Mouse (Mus musculus) mature B cell (primary cell): Measurements from ENCODE around the gene Tmem150c.

ENCODE experiments used
- in situ Hi-C: fragments of 300-500 bp; cut with MboI; formaldehyde crosslinking; loops from 2 replicates; pipeline ENCODE4 v1.14.3; 2019

Tmem150c gene

GRCm38 (mm10) chr5:100096955-100097354 is 62.7 kb downstream of the Tmem150c start:
- in situ Hi-C loops: no loop called here

GRCm38 (mm10) chr5:100091602-100092001 is 68.0 kb downstream of the Tmem150c start:
- in situ Hi-C loops: no loop called here

GRCm38 (mm10) chr5:100091263-100091594 is 68.4 kb downstream of the Tmem150c start:
- in situ Hi-C loops: no loop called here

- in situ Hi-C loops: no loop called here
Measured at GRCm38 (mm10) chr5:100090515-100091262, 68.9 kb downstream of the Tmem150c start.

- in situ Hi-C loops: no loop called here
Measured at GRCm38 (mm10) chr5:100085097-100085496, 74.5 kb downstream of the Tmem150c start.

GRCm38 (mm10) chr5:100083953-100084562 is 75.5 kb downstream of the Tmem150c start:
- in situ Hi-C loops: no loop called here

- in situ Hi-C loops: no loop called here
Measured at GRCm38 (mm10) chr5:100082006-100082405, 77.6 kb downstream of the Tmem150c start.

GRCm38 (mm10) chr5:100079931-100080275 is 79.7 kb downstream of the Tmem150c start:
- in situ Hi-C loops: no loop called here

GRCm38 (mm10) chr5:100079040-100079930 is 80.3 kb downstream of the Tmem150c start:
- in situ Hi-C loops: no loop called here

GRCm38 (mm10) chr5:100074571-100074970 is 85.0 kb downstream of the Tmem150c start:
- in situ Hi-C loops: loop anchor here (25.0 kb wide), 1 partner anchor 163 kb away; no protein-coding TSS in a partner anchor

GRCm38 (mm10) chr5:100072557-100072956 is 87.1 kb downstream of the Tmem150c start:
- in situ Hi-C loops: loop anchor here (25.0 kb wide), 1 partner anchor 165 kb away; no protein-coding TSS in a partner anchor

- in situ Hi-C loops: loop anchor here (25.0 kb wide), 1 partner anchor 166 kb away; no protein-coding TSS in a partner anchor
Measured at GRCm38 (mm10) chr5:100071541-100071940, 88.1 kb downstream of the Tmem150c start.

GRCm38 (mm10) chr5:100070255-100070654 is 89.4 kb downstream of the Tmem150c start:
- in situ Hi-C loops: loop anchor here (25.0 kb wide), 1 partner anchor 167 kb away; no protein-coding TSS in a partner anchor

- in situ Hi-C loops: loop anchor here (25.0 kb wide), 1 partner anchor 168 kb away; no protein-coding TSS in a partner anchor
Measured at GRCm38 (mm10) chr5:100069526-100069925, 90.1 kb downstream of the Tmem150c start.

GRCm38 (mm10) chr5:100067579-100067978 is 92.0 kb downstream of the Tmem150c start:
- in situ Hi-C loops: loop anchor here (25.0 kb wide), 1 partner anchor 170 kb away; no protein-coding TSS in a partner anchor

- in situ Hi-C loops: loop anchor here (25.0 kb wide), 1 partner anchor 176 kb away; no protein-coding TSS in a partner anchor
Measured at GRCm38 (mm10) chr5:100060876-100061275, 98.7 kb downstream of the Tmem150c start.

GRCm38 (mm10) chr5:100059326-100059725 is 100.3 kb downstream of the Tmem150c start:
- in situ Hi-C loops: loop anchor here (25.0 kb wide), 1 partner anchor 178 kb away; no protein-coding TSS in a partner anchor

- in situ Hi-C loops: loop anchor here (25.0 kb wide), 1 partner anchor 179 kb away; no protein-coding TSS in a partner anchor
Measured at GRCm38 (mm10) chr5:100058729-100059128, 100.9 kb downstream of the Tmem150c start.

GRCm38 (mm10) chr5:100057461-100058209 is 102.0 kb downstream of the Tmem150c start:
- in situ Hi-C loops: loop anchor here (25.0 kb wide), 1 partner anchor 180 kb away; no protein-coding TSS in a partner anchor

- in situ Hi-C loops: loop anchor here (25.0 kb wide), 1 partner anchor 181 kb away; no protein-coding TSS in a partner anchor
Measured at GRCm38 (mm10) chr5:100055866-100056369, 103.7 kb downstream of the Tmem150c start.
